Mouse (Mus musculus) testis, adult 2 months (tissue): ENCODE measurements around the gene Gsto1. TPM values are rescaled to one million over a fixed set of nuclear protein-coding genes. Genes with fewer than 3 reads are reported as not detected.

Experiments
- H3K27ac ChIP-seq: fragments of 200-500 bp; 2 replicates; pipeline ENCODE4 v1.5.1; 2012; ENCODE audit warnings: low read depth, low read length; ENCODE audit not compliant: control insufficient read depth, insufficient read depth
- H3K27me3 ChIP-seq: fragments of 200-500 bp; 2 replicates; pipeline ENCODE4 v1.6.1; 2012; ENCODE audit warnings: mild to moderate bottlenecking, low read length, moderate library complexity; ENCODE audit not compliant: control insufficient read depth, insufficient read depth
- H3K36me3 ChIP-seq: fragments of 200-500 bp; 2 replicates; pipeline ENCODE4 v1.6.1; 2012; ENCODE audit warnings: mild to moderate bottlenecking, low read length; ENCODE audit not compliant: control insufficient read depth, insufficient read depth
- H3K4me1 ChIP-seq: fragments of 200-500 bp; 2 replicates; pipeline ENCODE4 v1.6.1; 2012; ENCODE audit warnings: low read length; ENCODE audit not compliant: control insufficient read depth, insufficient read depth
- H3K4me3 ChIP-seq: fragments of 200-500 bp; 2 replicates; pipeline ENCODE4 v1.5.1; 2012; ENCODE audit warnings: low read depth, mild to moderate bottlenecking, low read length, moderate library complexity, mixed read lengths; ENCODE audit not compliant: control insufficient read depth
- CTCF ChIP-seq: fragments of 200-500 bp; IDR thresholded peaks from 2 replicates; pipeline ENCODE4 v1.5.1; 2012; ENCODE audit warnings: low read depth, mild to moderate bottlenecking, inconsistent platforms, low read length, moderate library complexity; ENCODE audit not compliant: control insufficient read depth, insufficient read depth, insufficient replicate concordance
- POLR2A ChIP-seq: fragments of 200-500 bp; IDR thresholded peaks from 2 replicates; pipeline ENCODE4 v1.6.1; 2012; ENCODE audit warnings: low read depth, mild to moderate bottlenecking, inconsistent platforms, low read length, moderate library complexity; ENCODE audit not compliant: control insufficient read depth
- polyA plus RNA-seq: library from polyadenylated mRNA; depleted of rRNA; stranded (reverse); fragments of >200 nt; gene quantifications from 2 replicates; pipeline ENCODE4 v1.2.3, GENCODE M21; 2012

The Gsto1 gene
- polyA plus RNA-seq, 1 experiment, result 3.7 TPM

- Histone ChIP-seq H3K27ac (no peak overlapping the region), H3K4me3 (no peak overlapping the region), H3K4me1 (peaks cover 6% of the 10 kb centered on the region), H3K27me3 (no peaks in the 10 kb centered on the region), H3K36me3 (no peaks in the 10 kb centered on the region)
- TF ChIP-seq CTCF, result no peak
Measured at GRCm38 (mm10) chr19:47905081-47905480, 50.3 kb downstream of the Gsto1 start.

- Histone ChIP-seq H3K36me3 (no peaks in the 10 kb centered on the region), H3K27me3 (no peaks in the 10 kb centered on the region), H3K27ac (no peak overlapping the region), H3K4me3 (no peak overlapping the region), H3K4me1 (peaks cover 6% of the 10 kb centered on the region)
- TF ChIP-seq CTCF (no peak), POLR2A (no peak)
Measured at GRCm38 (mm10) chr19:47905603-47906002, 50.8 kb downstream of the Gsto1 start.

- H3K4me1 ChIP-seq, result peaks cover 6% of the 10 kb centered on the region
- H3K36me3 ChIP-seq, result no peaks in the 10 kb centered on the region
- no peaks in the 10 kb centered on the region for H3K27me3 ChIP-seq
- TF ChIP-seq CTCF (no peak), POLR2A (no peak)
- H3K4me3 ChIP-seq, result no peak overlapping the region
- no peak overlapping the region for H3K27ac ChIP-seq
Measured at GRCm38 (mm10) chr19:47907596-47907995, 52.8 kb downstream of the Gsto1 start.

- Histone ChIP-seq H3K4me3 (no peak overlapping the region), H3K27ac (no peak overlapping the region), H3K36me3 (no peaks in the 10 kb centered on the region), H3K4me1 (peaks cover 6% of the 10 kb centered on the region), H3K27me3 (no peaks in the 10 kb centered on the region)
- no peak for TF ChIP-seq CTCF
- no peak for TF ChIP-seq POLR2A
Measured at GRCm38 (mm10) chr19:47908961-47909371, 54.2 kb downstream of the Gsto1 start.

GRCm38 (mm10) chr19:47909387-47910116 lies 54.8 kb downstream of the Gsto1 start:
- Histone ChIP-seq H3K4me3 (no peak overlapping the region), H3K4me1 (peaks cover 9% of the 10 kb centered on the region), H3K27me3 (no peaks in the 10 kb centered on the region), H3K27ac (no peak overlapping the region), H3K36me3 (no peaks in the 10 kb centered on the region)
- TF ChIP-seq CTCF, result no peak
- no peak for TF ChIP-seq POLR2A

- no peaks in the 10 kb centered on the region for H3K27me3 ChIP-seq
- TF ChIP-seq POLR2A, result no peak
- no peak for TF ChIP-seq CTCF
- H3K4me3 ChIP-seq, result no peak overlapping the region
- H3K36me3 ChIP-seq, result no peaks in the 10 kb centered on the region
- H3K27ac ChIP-seq, result no peak overlapping the region
- peaks cover 9% of the 10 kb centered on the region for H3K4me1 ChIP-seq
Measured at GRCm38 (mm10) chr19:47910117-47910618, 55.4 kb downstream of the Gsto1 start.

GRCm38 (mm10) chr19:47910751-47911150 lies 56.0 kb downstream of the Gsto1 start:
- no peak overlapping the region for H3K27ac ChIP-seq
- TF ChIP-seq POLR2A, result no peak
- no peak for TF ChIP-seq CTCF
- no peaks in the 10 kb centered on the region for H3K36me3 ChIP-seq
- no peak overlapping the region for H3K4me3 ChIP-seq
- peaks cover 9% of the 10 kb centered on the region for H3K4me1 ChIP-seq
- H3K27me3 ChIP-seq, result no peaks in the 10 kb centered on the region

- Histone ChIP-seq H3K4me3 (peak overlapping the region; percentile 38), H3K4me1 (peaks cover 9% of the 10 kb centered on the region), H3K27ac (no peak overlapping the region), H3K27me3 (no peaks in the 10 kb centered on the region), H3K36me3 (no peaks in the 10 kb centered on the region)
- no peak for TF ChIP-seq CTCF
- TF ChIP-seq POLR2A, result no peak
Measured at GRCm38 (mm10) chr19:47913344-47913743, 58.6 kb downstream of the Gsto1 start.
